Comparison of ENCODE assay signal across 9 mouse cellular contexts in the genomic region with DNA sequence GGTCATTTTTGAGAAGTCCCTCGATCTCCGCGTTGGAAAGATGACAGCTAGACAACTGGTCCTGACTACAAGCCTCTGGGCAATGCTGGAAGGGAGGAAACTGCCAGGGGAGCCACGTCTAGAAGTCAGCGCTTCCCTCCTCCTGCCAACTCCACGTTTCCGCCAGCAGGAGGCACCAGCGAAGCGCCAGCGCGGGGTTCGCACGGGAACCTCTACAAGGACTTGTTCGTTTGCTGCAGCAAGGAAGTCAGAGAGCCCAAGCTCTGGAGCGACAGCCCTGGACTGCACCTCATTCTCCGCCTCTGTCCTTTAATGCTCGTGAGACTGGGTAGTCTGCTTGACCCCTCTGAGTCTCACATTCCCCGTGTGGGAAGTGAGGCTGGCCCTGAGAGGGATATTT. TPM values are rescaled to one million over a fixed set of nuclear protein-coding genes. Genes with fewer than 3 reads are reported as not detected.
DNase-seq lines count a peak whose midpoint lies in the region; ATAC-seq and TF ChIP-seq lines count a peak whose summit lies in the region.
"Had no signal": no experiment of that assay in that cellular context is flagged by ENCODE, and none has a peak within 500 bp of the region (broad histone marks: within the 10 kb centered on the region; RNA-seq: fewer than 3 reads in every experiment).

No protein-coding gene starts in this region.

- peak; percentile 65; the same call in 1 of the 2 replicates for ATAC-seq in forebrain, embryonic 16.5 days
- ATAC-seq in lung, embryonic 15.5 days (ENCODE audit: borderline replicate concordance, extremely low read depth, low FRiP score, low TSS enrichment) = peak; percentile 80

- TF ChIP-seq EP300 in MEL (IDR thresholded peaks at IDR 0.05; ENCODE audit: low read depth in 1 of 2, low read length in 2 of 2) = no peak

- no peak overlapping the region for H3K4me3 ChIP-seq in MEL (ENCODE audit: control insufficient read depth in 1 of 2, insufficient read depth in 1 of 2, low read depth in 2 of 2, low read length in 2 of 2)
- no peak overlapping the region for H3K4me3 ChIP-seq in forebrain, embryonic 16.5 days (replicated peaks; ENCODE audit: low read length)
- no peak overlapping the region for H3K4me3 ChIP-seq in lung, embryonic 15.5 days
- H3K4me3 ChIP-seq: megakaryocyte, embryonic 14.5 days had no signal

- no peaks in the 10 kb centered on the region for H3K9me3 ChIP-seq in MEL (replicated peaks; ENCODE audit: insufficient read depth, low read length)
- H3K9me3 ChIP-seq in forebrain, embryonic 16.5 days (ENCODE audit: control insufficient read depth, low read length) = no peaks in the 10 kb centered on the region
- H3K9me3 ChIP-seq in lung, embryonic 15.5 days = no peaks in the 10 kb centered on the region
- H3K9me3 ChIP-seq: megakaryocyte, embryonic 14.5 days had no signal

- H3K79me2 ChIP-seq in MEL (ENCODE audit: control insufficient read depth, insufficient read depth, low read length, poor library complexity) = no peaks in the 10 kb centered on the region

- TF ChIP-seq CTCF in MEL (IDR thresholded peaks at IDR 0.05 in 2 of 3, conservative IDR thresholded peaks at IDR 0.05 in 1 of 3; ENCODE audit: control insufficient read depth in 1 of 3, insufficient read depth in 1 of 3, low read depth in 2 of 3, low read length in 3 of 3, poor library complexity in 1 of 3, severe bottlenecking in 1 of 3) = peak; percentile 85 to 96 (median 93)

- H3K36me3 ChIP-seq in MEL (ENCODE audit: control insufficient read depth in 1 of 2, insufficient read depth in 2 of 2, low read length in 2 of 2) = no peaks in the 10 kb centered on the region; a peak in 1 of 4 replicates
- no peaks in the 10 kb centered on the region for H3K36me3 ChIP-seq in forebrain, embryonic 16.5 days (ENCODE audit: control insufficient read depth, insufficient read depth)
- H3K36me3 ChIP-seq in lung, embryonic 15.5 days = no peaks in the 10 kb centered on the region

- H3K9ac ChIP-seq in MEL (ENCODE audit: control insufficient read depth, low read depth, low read length, poor library complexity, severe bottlenecking) = no peak overlapping the region
- H3K9ac ChIP-seq in forebrain, embryonic 16.5 days (replicated peaks; ENCODE audit: low read depth, low read length) = no peak overlapping the region
- H3K9ac ChIP-seq in lung, embryonic 15.5 days = 0 out of 2 replicates have a peak overlapping the region, but pooled peaks have one; percentile 20

- DNase-seq in MEL (ENCODE audit: low read depth, low spot score) = peak; percentile 83
- peak; percentile 39 to 53 for DNase-seq in cerebellum, adult 18-20 months
- peak; percentile 82 to 87 for DNase-seq in heart, postnatal 36 days
- peak; percentile 64 to 80 for DNase-seq in layer of hippocampus, adult 18-20 months (ENCODE audit: low spot score in 2 of 2)
- DNase-seq in ovary, postnatal 14 days (ENCODE audit: low spot score) = peak; percentile 78
- peak; percentile 91 for DNase-seq in thymus, postnatal 14 days

- H3K27me3 ChIP-seq in MEL (ENCODE audit: control insufficient read depth in 1 of 2, insufficient read depth in 2 of 2, low read length in 2 of 2) = peaks cover 0 to 10% of the 10 kb centered on the region in 2 experiments; a peak in 2 of 4 replicates
- H3K27me3 ChIP-seq in forebrain, embryonic 16.5 days (replicated peaks; ENCODE audit: control insufficient read depth, insufficient read depth, low read length) = no peaks in the 10 kb centered on the region
- no peaks in the 10 kb centered on the region for H3K27me3 ChIP-seq in lung, embryonic 15.5 days

- TF ChIP-seq POLR2A in MEL (IDR thresholded peaks at IDR 0.05; ENCODE audit: control insufficient read depth in 1 of 2, insufficient read depth in 1 of 2, low read depth in 1 of 2, low read length in 2 of 2, poor library complexity in 1 of 2) = no peak

- under 1% methylated on average over 18 of the region's 18 CpGs for WGBS in forebrain, embryonic 16.5 days
- WGBS in lung, embryonic 15.5 days = 2% methylated on average over 18 of the region's 18 CpGs

- H3K4me1 ChIP-seq in MEL (ENCODE audit: control insufficient read depth in 1 of 2, insufficient read depth in 2 of 2, low read length in 2 of 2) = peaks cover 0 to 11% of the 10 kb centered on the region in 2 experiments; a peak in 2 of 4 replicates
- H3K4me1 ChIP-seq in forebrain, embryonic 16.5 days (replicated peaks; ENCODE audit: control insufficient read depth, insufficient read depth, low read length) = peaks cover 3% of the 10 kb centered on the region; the same call in 1 of the 2 replicates
- peaks cover 16% of the 10 kb centered on the region for H3K4me1 ChIP-seq in lung, embryonic 15.5 days

- H3K4me2 ChIP-seq in forebrain, embryonic 16.5 days (ENCODE audit: low read length) = no peak overlapping the region
- no peak overlapping the region for H3K4me2 ChIP-seq in lung, embryonic 15.5 days

- peak; percentile 85 for TF ChIP-seq RAD21 in MEL (IDR thresholded peaks at IDR 0.05; ENCODE audit: low read depth, low read length)

- H3K27ac ChIP-seq in MEL (ENCODE audit: control insufficient read depth, low read depth, low read length) = no peak overlapping the region
- no peak overlapping the region for H3K27ac ChIP-seq in forebrain, embryonic 16.5 days (ENCODE audit: low read length)
- 0 out of 2 replicates have a peak overlapping the region, but pooled peaks have one; percentile 22 for H3K27ac ChIP-seq in lung, embryonic 15.5 days

- intact Hi-C loops in heart, postnatal 36 days (cut with DNase I) = loop anchor here (1.0 to 5.0 kb wide), 3 partner anchors 79 to 132 kb away; no protein-coding TSS in a partner anchor

TF ChIP-seq in MEL, 35 proteins besides CTCF, POLR2A, EP300 and RAD21:
- TF ChIP-seq ZC3H11A (IDR thresholded peaks at IDR 0.05; ENCODE audit: low read depth, low read length) = peak; percentile 80
- TF ChIP-seq USF2 (IDR thresholded peaks at IDR 0.05; ENCODE audit: borderline replicate concordance in 1 of 2, insufficient read depth in 1 of 2, low read depth in 1 of 2, low read length in 2 of 2) = no peak
- TF ChIP-seq SMC3 (IDR thresholded peaks at IDR 0.05; ENCODE audit: low read depth, low read length) = peak; percentile 96

RNA-seq across cellular contexts. Expression of gene Rpl11, which starts 16.7 kb away (rescaled TPM):
- 2,589 and 2,603 TPM in 2 replicates for total RNA-seq in MEL (2012; rRNA removed)
- 1,000 to 10,000 TPM in 1 of 2 experiments, not detected in 1; 2,003 TPM for polyA plus RNA-seq in MEL (2012; ENCODE audit: insufficient read depth in 1 of 2, insufficient read length in 2 of 2, low read depth in 1 of 2, low replicate concordance in 2 of 2, missing spikeins in 1 of 2)
- 281 and 302 TPM in 2 replicates for polyA plus RNA-seq in forebrain, embryonic 16.5 days (2015; fragmentation: Nextera tagmentation; extraction: Ambion mirVana)
- total RNA-seq in heart, postnatal 36 days (2021) = 100 to 1,000 TPM; 239 to 270 TPM
- total RNA-seq in layer of hippocampus, adult 18-20 months (2021) = 100 to 1,000 TPM; 306 to 330 TPM
- polyA plus RNA-seq in lung, embryonic 15.5 days (2015; fragmentation: Nextera tagmentation; extraction: Ambion mirVana) = 476 and 482 TPM in 2 replicates

RNA-seq across cellular contexts. Expression of gene Eloa, which starts 48.4 kb away (rescaled TPM):
- 30.9 and 34.1 TPM in 2 replicates for total RNA-seq in MEL (2012; rRNA removed)
- 10 to 100 TPM; 30.8 to 41.4 TPM for polyA plus RNA-seq in MEL (2012; ENCODE audit: insufficient read depth in 1 of 2, insufficient read length in 2 of 2, low read depth in 1 of 2, low replicate concordance in 2 of 2, missing spikeins in 1 of 2)
- polyA plus RNA-seq in forebrain, embryonic 16.5 days (2015; fragmentation: Nextera tagmentation; extraction: Ambion mirVana) = 32.5 and 36.2 TPM in 2 replicates
- 10 to 100 TPM; 34.6 to 36.2 TPM for total RNA-seq in heart, postnatal 36 days (2021)
- total RNA-seq in layer of hippocampus, adult 18-20 months (2021) = 10 to 100 TPM; 28.6 to 29.3 TPM
- 36.1 and 38.3 TPM in 2 replicates for polyA plus RNA-seq in lung, embryonic 15.5 days (2015; fragmentation: Nextera tagmentation; extraction: Ambion mirVana)
